Mouse (Mus musculus) kidney, postnatal 14 days (tissue): ENCODE measurements around the gene Tmem121.
"Not testable (repeated sequence)": the region's sequence is repeated elsewhere in the genome, so short reads cannot be mapped to it uniquely, and the experiment has no call there.

Experiments
- DNase-seq: peaks from one replicate; pipeline ENCODE4 v3.0.0; 2022; ENCODE audit warnings: mixed read lengths

The Tmem121 gene

GRCm38 (mm10) chr12:113187584-113188295, 2.0 kb downstream of the Tmem121 start:
- DNase-seq: peak; percentile 70

GRCm38 (mm10) chr12:113188349-113189055, 2.8 kb downstream of the Tmem121 start:
- no peak for DNase-seq

DNA sequence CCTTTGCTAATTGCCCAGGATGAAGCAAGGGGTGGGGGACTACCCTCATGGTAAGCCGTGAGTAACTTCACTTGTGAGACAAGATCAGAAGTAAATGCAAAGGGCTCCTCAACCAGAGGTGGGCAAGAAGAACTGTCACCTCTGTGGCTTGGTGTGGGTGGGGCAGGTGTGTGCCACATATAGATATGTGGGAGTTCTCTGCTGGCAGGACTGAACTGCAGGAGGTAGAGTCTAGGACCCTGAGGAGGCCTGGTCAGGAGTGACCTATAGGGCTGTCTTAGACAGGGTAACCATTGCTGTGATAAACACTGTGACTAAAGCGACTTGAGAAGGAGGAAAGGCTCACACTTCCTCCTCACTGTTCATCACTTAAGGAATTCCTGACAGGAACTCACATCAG, 7.7 kb downstream of the Tmem121 start:
- DNase-seq: no peak

- DNase-seq: not testable (repeated sequence)
Measured at GRCm38 (mm10) chr12:113199132-113199531, 13.4 kb downstream of the Tmem121 start.

- no peak for DNase-seq
Measured at GRCm38 (mm10) chr12:113201301-113201700, 15.6 kb downstream of the Tmem121 start.

GRCm38 (mm10) chr12:113202008-113202407, 16.3 kb downstream of the Tmem121 start:
- no peak for DNase-seq

DNA sequence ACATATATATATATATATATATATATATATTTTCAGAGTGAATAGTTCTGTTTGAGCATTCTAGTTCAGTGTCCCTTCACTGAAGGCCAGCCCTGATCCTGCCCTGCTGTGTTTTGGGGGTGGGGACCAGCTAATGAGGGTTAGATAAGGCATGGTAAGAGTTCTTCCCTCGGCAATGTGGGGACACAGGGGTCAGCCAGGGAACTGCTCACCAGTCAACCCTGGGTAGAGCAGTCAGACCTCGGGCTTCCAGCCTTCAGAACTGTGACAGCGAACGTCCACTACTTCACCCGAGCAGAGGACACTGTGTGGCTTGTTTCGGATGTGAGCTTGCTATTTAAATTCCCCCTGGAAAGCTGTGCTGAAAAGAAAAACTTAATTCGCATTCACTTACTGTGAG, 17.8 kb downstream of the Tmem121 start:
- no peak for DNase-seq

- DNase-seq: no peak
Measured at GRCm38 (mm10) chr12:113205251-113205942, 19.7 kb downstream of the Tmem121 start.

DNA sequence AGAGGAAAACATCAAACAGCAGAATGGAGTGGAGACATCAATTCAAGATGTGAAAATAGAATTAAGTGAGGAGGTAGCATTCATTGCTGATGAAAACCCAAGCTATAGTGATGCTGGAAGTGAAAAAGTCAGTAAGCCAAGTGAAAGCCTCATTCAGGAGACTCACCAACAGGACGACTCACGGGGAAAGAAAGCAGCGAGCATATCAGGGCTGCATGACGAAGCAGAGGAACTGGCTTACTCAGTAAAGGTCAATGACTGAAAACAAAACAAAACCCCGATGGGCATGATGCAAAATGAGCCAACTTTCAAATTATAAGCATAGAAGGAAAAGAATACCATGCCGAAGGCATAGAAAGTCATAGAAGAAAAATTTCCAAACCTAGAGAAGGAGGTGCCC, 22.0 kb downstream of the Tmem121 start:
- no peak for DNase-seq

DNA sequence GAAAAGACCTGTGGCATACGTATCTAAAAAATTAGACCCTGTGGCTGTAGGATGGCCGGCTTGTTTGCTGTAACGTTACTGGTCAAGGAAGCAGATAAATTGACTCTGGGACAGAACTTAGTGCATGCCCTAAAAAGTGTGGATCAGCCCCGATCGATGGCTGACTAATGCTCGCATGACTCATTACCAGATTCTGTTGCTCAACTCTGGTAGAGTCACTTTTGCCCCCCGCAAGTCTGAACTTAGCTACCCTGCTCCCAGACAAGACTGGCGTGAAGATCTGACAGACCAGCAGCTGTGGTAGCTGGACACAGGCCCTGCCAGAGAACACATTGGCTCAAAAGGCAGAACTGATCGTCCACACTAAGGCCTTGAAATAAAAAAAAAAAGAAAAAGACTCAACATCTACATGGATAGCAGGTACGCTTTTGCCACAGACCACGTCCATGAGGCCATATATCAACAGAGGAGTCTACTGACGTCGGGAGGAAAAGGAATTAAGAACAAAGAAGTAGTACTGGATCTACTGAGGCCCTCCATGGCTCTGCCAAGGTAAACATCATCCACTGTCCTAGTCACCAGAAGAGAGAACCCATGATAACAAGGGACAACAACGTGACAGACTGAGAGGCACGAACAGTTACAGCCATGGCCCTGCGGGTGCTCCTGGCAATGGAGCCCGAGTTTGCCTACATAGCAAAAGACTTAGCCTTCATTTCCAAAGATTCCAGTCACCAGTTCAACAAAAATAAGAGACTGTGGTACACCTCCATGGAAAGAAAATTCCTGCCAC, 25.1 kb downstream of the Tmem121 start:
- no peak for DNase-seq

DNA sequence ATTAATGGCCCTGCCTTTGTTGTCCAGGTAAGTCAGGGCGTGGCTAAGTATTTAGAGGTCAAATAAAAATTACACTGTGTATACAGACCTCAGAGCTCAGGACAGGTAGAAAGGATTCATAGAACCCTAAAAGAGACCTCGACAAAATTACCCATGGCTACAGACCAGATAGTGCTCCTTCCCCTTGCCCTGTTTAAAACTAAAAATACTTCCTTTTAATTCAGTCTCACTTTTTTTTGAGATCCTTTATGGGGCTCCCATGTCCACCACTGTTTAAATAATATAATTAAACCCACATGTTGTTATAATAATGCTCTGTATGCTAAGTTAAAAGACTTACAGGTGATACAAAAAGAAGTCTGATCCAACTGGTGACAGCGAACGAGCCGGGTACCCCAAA, 26.0 kb downstream of the Tmem121 start:
- DNase-seq: no peak

GRCm38 (mm10) chr12:113212326-113212924, 26.7 kb downstream of the Tmem121 start:
- DNase-seq: no peak

DNA sequence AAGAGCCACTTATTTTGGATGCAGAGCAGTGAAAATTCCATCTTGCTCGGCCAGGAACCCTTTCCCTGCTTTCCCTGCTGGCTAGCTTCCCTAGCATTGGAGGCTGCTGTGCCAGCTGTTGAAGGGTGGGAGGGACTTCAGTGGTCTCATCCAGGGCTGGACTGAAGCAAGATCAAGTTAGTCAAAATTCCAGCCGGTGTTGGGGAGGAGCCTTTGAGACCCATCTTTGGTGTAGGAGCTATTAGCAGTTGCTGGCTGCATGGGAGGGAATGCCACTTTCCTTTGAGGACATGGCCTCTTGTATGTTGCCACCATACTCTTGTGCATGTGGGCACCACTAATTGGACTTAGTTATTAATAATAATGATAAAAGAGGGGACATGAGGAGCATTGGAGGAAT, 27.5 kb downstream of the Tmem121 start:
- DNase-seq: no peak

DNA sequence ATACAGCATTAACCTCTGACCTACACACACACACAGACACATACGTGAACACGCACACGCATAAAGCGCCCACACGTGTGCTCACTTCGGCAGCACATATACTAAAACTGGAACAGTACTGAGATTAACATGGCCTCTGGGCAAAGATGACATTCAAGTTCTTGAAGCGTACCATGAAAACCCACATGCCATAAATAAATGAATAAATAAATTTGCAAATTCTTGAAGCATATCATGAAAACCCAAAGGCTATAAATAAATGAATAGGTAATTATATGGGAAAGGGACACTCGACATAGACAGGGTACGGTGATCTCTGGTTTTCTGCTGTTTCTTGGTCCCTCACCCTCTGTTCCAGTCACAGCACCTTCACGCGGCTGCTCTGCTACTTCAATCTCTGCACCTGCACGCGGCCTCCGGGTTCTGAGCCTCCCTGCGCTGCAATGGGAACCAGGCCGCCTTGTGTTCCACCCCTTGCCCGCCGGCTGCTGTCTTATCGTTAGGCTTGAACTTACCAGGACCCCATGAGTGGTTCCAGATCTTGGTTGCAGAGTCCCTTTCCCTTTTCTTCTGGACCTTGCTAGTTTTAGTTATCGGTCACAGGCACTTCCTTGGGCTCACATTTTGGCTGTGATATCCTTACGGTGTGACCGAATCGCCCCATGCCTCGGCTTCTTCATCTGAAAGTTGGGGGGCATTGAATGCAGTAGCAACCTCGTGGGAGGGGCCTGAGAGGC, 28.5 kb downstream of the Tmem121 start:
- DNase-seq: no peak

DNA sequence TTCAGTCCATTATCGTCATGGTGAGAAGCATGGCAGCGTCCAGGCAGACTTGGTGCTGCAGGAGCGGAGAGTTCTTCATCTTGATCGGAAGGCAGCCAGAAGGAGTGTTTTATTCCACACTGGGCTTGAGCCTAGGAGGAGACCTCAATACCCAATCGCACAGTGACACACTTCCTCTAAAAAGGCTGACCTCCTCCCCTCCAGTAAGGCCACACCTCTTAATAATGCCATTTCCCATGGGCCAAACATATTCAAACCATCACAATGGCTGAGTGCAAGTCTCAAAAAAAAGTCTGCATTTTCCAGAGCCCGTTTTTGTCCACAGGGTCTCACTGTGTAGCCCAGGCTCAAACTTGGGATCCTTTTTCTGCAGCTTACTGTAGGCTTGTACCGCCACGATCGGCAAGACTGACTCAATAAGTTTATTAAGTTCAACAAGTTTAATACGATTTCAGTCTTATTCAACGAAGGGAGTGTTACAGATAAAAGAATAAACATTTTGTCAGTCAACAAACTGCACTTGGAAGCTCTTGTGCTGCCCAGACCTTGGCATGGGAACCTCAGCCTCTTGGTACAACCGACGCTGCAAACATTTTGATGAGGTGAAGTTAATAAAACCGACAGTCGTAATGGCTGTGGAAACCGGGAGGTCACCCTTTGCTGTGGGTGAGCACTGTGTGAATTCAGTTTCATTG, 29.4 kb downstream of the Tmem121 start:
- no peak for DNase-seq

- DNase-seq: peak; percentile 73
Measured at GRCm38 (mm10) chr12:113215667-113216346, 30.1 kb downstream of the Tmem121 start.

GRCm38 (mm10) chr12:113217306-113218242, 31.8 kb downstream of the Tmem121 start:
- peak; percentile 74 for DNase-seq

- peak; percentile 48 for DNase-seq
Measured at GRCm38 (mm10) chr12:113219867-113220266, 34.1 kb downstream of the Tmem121 start.

DNA sequence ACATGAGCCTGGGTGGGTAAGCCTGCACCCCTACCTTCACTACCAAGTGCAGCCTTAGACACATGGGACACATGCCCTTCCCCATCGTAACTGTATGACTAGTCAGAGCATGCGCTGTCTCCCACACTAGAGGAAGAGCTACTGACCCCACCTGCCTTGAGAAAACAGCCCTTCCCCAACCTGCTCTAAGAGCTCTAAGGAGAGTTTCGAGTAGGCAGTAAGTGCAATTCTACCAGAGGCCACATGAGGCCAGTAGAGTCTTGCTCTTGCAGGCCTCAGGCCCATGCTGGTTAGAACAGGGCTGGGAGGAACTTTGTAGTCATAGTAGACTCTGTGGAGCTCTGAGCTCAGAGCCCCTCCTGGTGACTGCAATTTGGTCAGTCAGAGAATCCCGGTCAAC, 34.7 kb downstream of the Tmem121 start:
- peak; percentile 76 for DNase-seq
